Mouse (Mus musculus): ENCODE measurements around the gene Pax7. TPM values are rescaled to one million over a fixed set of nuclear protein-coding genes. Genes with fewer than 3 reads are reported as not detected.

The Pax7 gene
- total and polyA plus RNA-seq, 3 experiments, result not detected

DNA sequence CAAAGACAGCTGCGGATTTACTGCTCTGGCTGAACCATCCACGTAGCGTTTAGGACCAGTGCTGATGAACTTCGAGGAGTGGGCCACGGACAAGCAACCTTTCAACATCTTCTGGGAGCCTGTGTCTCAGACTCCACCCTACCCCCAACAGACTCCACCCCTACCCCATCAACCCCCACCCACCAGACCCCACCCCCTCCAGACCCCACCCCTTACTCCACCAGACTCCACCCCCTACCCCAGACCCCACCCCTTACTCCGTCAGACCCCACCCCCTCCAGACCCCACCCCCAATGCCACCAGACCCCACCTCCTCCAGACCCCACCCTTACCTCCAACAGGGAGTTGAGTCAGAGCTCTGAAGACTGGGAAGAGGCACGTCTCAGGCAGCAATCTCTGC is 10.1 kb upstream of the Pax7 start:
- no peak overlapping the region for H3K27ac ChIP-seq (ENCODE audit: control insufficient read depth, low read depth, low read length)
- no peak for DNase-seq (ENCODE audit: low read depth, low spot score)
- no peaks in the 10 kb centered on the region for H3K36me3 ChIP-seq (ENCODE audit: control insufficient read depth in 1 of 2, insufficient read depth in 2 of 2, low read length in 2 of 2)
- H3K4me1 ChIP-seq (ENCODE audit: control insufficient read depth in 1 of 2, insufficient read depth in 2 of 2, low read length in 2 of 2), result no peaks in the 10 kb centered on the region
- no peak for TF ChIP-seq HCFC1 (IDR thresholded peaks at IDR 0.05; ENCODE audit: low read depth, low read length)
- no peak overlapping the region for H3K9ac ChIP-seq (ENCODE audit: control insufficient read depth, low read depth, low read length, poor library complexity, severe bottlenecking)
- H3K9me3 ChIP-seq (replicated peaks; ENCODE audit: insufficient read depth, low read length), result no peaks in the 10 kb centered on the region
- H3K27me3 ChIP-seq (ENCODE audit: control insufficient read depth in 1 of 2, insufficient read depth in 2 of 2, low read length in 2 of 2), result no peaks in the 10 kb centered on the region
- no peak overlapping the region for H3K4me3 ChIP-seq (ENCODE audit: control insufficient read depth in 1 of 2, insufficient read depth in 1 of 2, low read depth in 2 of 2, low read length in 2 of 2)
- H3K79me2 ChIP-seq (ENCODE audit: control insufficient read depth, insufficient read depth, low read length, poor library complexity), result no peaks in the 10 kb centered on the region

DNA sequence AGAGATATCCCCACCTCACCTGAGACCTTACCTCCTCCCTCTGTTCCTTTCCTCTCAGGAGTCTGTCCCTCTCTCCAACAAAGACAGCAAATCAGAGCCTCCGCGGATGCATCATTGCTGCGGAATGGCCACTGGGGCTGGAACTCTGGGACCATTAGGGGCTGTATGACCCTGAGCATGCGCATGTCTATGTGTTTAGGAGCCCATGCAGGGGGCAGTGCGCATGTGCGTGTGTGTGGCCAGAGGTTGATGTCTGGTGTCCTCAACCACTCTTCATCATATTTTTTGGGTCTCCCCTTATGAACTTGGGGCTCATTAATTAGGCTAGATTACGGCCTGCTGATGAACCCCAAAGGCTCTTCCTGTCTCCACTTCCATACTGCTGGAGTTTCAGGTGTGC is 9.6 kb upstream of the Pax7 start:
- H3K9me3 ChIP-seq (replicated peaks; ENCODE audit: insufficient read depth, low read length), result no peaks in the 10 kb centered on the region
- no peaks in the 10 kb centered on the region for H3K27me3 ChIP-seq (ENCODE audit: control insufficient read depth in 1 of 2, insufficient read depth in 2 of 2, low read length in 2 of 2)
- no peaks in the 10 kb centered on the region for H3K79me2 ChIP-seq (ENCODE audit: control insufficient read depth, insufficient read depth, low read length, poor library complexity)
- TF ChIP-seq UBTF (IDR thresholded peaks at IDR 0.05; ENCODE audit: borderline replicate concordance, insufficient read depth, low read depth, low read length) (no peak), MEF2A (IDR thresholded peaks at IDR 0.05; ENCODE audit: extremely low read depth, insufficient replicate concordance, low read depth, low read length, poor library complexity, severe bottlenecking) (no peak), JUND (IDR thresholded peaks at IDR 0.05; ENCODE audit: low read depth, low read length) (no peak), ZKSCAN1 (IDR thresholded peaks at IDR 0.05; ENCODE audit: low read depth, low read length) (no peak), CTCF (IDR thresholded peaks at IDR 0.05 in 2 of 3, conservative IDR thresholded peaks at IDR 0.05 in 1 of 3; ENCODE audit: control insufficient read depth in 1 of 3, insufficient read depth in 1 of 3, low read depth in 2 of 3, low read length in 3 of 3, poor library complexity in 1 of 3, severe bottlenecking in 1 of 3) (no peak), MAX (IDR thresholded peaks at IDR 0.05; ENCODE audit: low read length) (no peak), TCF12 (IDR thresholded peaks at IDR 0.05; ENCODE audit: low read depth, low read length) (no peak), GATA1 (IDR thresholded peaks at IDR 0.05; ENCODE audit: low read depth, low read length) (no peak), E2F4 (IDR thresholded peaks at IDR 0.05; ENCODE audit: borderline replicate concordance, low read depth, low read length) (no peak), HCFC1 (IDR thresholded peaks at IDR 0.05; ENCODE audit: low read depth, low read length) (no peak), GABPA (IDR thresholded peaks at IDR 0.05; ENCODE audit: low read depth, low read length) (no peak), CHD1 (IDR thresholded peaks at IDR 0.05; ENCODE audit: low read depth, low read length) (no peak), RAD21 (IDR thresholded peaks at IDR 0.05; ENCODE audit: low read depth, low read length) (no peak), SMC3 (IDR thresholded peaks at IDR 0.05; ENCODE audit: low read depth, low read length) (no peak), ELF1 (IDR thresholded peaks at IDR 0.05; ENCODE audit: low read depth, low read length) (no peak), ZMIZ1 (IDR thresholded peaks at IDR 0.05; ENCODE audit: low read depth, low read length) (no peak), USF1 (IDR thresholded peaks at IDR 0.05; ENCODE audit: low read depth, low read length) (no peak)
- no peaks in the 10 kb centered on the region for H3K4me1 ChIP-seq (ENCODE audit: control insufficient read depth in 1 of 2, insufficient read depth in 2 of 2, low read length in 2 of 2)
- no peak overlapping the region for H3K9ac ChIP-seq (ENCODE audit: control insufficient read depth, low read depth, low read length, poor library complexity, severe bottlenecking)
- H3K4me3 ChIP-seq (ENCODE audit: control insufficient read depth in 1 of 2, insufficient read depth in 1 of 2, low read depth in 2 of 2, low read length in 2 of 2), result no peak overlapping the region
- DNase-seq (ENCODE audit: low read depth, low spot score), result no peak
- no peak overlapping the region for H3K27ac ChIP-seq (ENCODE audit: control insufficient read depth, low read depth, low read length)
- H3K36me3 ChIP-seq (ENCODE audit: control insufficient read depth in 1 of 2, insufficient read depth in 2 of 2, low read length in 2 of 2), result no peaks in the 10 kb centered on the region
